Mouse (Mus musculus): Measurements from ENCODE around the gene Zfp600.
"Not testable (repeated sequence)": the region's sequence is repeated elsewhere in the genome, so short reads cannot be mapped to it uniquely, and the experiment has no call there.

DNA sequence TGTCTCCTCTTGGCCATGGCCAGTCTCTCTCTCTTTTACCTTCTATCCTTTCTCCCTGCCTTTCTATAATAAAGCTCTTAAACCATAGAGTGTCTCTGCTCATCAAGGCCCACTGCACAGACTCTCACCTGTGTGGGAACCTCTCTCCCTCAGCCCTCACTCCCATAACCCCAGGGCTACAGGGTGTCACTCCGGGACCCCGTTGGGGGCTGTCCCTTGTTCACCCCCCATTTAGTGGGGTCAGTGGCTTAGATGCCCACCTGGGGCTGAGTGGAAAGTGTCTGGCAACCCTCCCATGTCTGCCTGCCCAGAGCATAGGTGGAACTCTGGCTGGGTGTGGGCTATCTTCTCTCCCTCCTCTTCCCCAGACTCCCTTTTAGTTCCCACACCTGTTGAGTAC lies 47.7 kb downstream of the Zfp600 start:
- not testable (repeated sequence) for TF ChIP-seq CTCF, EP300 (IDR thresholded peaks at IDR 0.05; ENCODE audit: low read depth)

Data from liver, embryonic 14.5 days (tissue).